Mouse (Mus musculus) midbrain, embryonic 16.5 days (tissue): ENCODE data around the gene Coa3. TPM values are rescaled to one million over a fixed set of nuclear protein-coding genes. Genes with fewer than 3 reads are reported as not detected.
A peak's percentile ranks its signal among the peaks of the same experiment; 100 is the strongest.

ENCODE experiments used
- ATAC-seq: fragments of 200-750 bp; cut with Nextera tagmentation; 2 replicates; pipeline ENCODE4 v1.8.0; 2017; ENCODE audit warnings: moderate TSS enrichment
- H3K27ac ChIP-seq: fragments of 300-500 bp; sonication (generic); 2 replicates; pipeline ENCODE4 v1.5.1; 2014; ENCODE audit warnings: mild to moderate bottlenecking, low read length, mixed read lengths
- H3K27me3 ChIP-seq: fragments of 300-500 bp; sonication (generic); 2 replicates; pipeline ENCODE4 v1.6.1; 2014; ENCODE audit warnings: low read depth, low read length, mixed read lengths; ENCODE audit not compliant: control insufficient read depth, insufficient read depth
- H3K36me3 ChIP-seq: fragments of 300-500 bp; sonication (generic); 2 replicates; pipeline ENCODE4 v1.6.1; 2014; ENCODE audit warnings: mild to moderate bottlenecking, low read length, moderate library complexity, mixed read lengths; ENCODE audit not compliant: control insufficient read depth, insufficient read depth
- H3K4me1 ChIP-seq: fragments of 300-500 bp; sonication (generic); 2 replicates; pipeline ENCODE4 v1.6.1; 2014; ENCODE audit warnings: mild to moderate bottlenecking, low read length, mixed read lengths; ENCODE audit not compliant: control insufficient read depth, insufficient read depth
- H3K4me2 ChIP-seq: fragments of 300-500 bp; sonication (generic); 2 replicates; pipeline ENCODE4 v1.6.1; 2014; ENCODE audit warnings: mild to moderate bottlenecking, low read length, mixed read lengths
- H3K4me3 ChIP-seq: fragments of 300-500 bp; sonication (generic); 2 replicates; pipeline ENCODE4 v1.5.1; 2014; ENCODE audit warnings: low read depth, mild to moderate bottlenecking, low read length, moderate library complexity, mixed read lengths
- H3K9ac ChIP-seq: fragments of 300-500 bp; sonication (generic); 2 replicates; pipeline ENCODE4 v1.6.1; 2014; ENCODE audit warnings: low read depth, low read length, mixed read lengths
- H3K9me3 ChIP-seq: fragments of 300-500 bp; sonication (generic); replicated peaks from 2 replicates; pipeline ENCODE4 v1.6.1; 2014; ENCODE audit warnings: mild to moderate bottlenecking, low read length, mixed read lengths; ENCODE audit not compliant: control insufficient read depth, poor library complexity, severe bottlenecking
- WGBS: fragments of 180-500 bp; shearing (Covaris S2); extraction: QIAGEN DNeasy Blood & Tissue Kit; methylation state at CpG from one replicate; pipeline ENCODE4 v1.1.7; 2014; 5-methylcytosine and 5-hydroxymethylcytosine counted together
- polyA plus RNA-seq: library from polyadenylated mRNA; unstranded; fragments of >200 nt; fragmentation: Nextera tagmentation; extraction: Ambion mirVana; gene quantifications from 2 replicates; pipeline ENCODE4 v1.2.1, GENCODE M21; 2015

Coa3 gene
- polyA plus RNA-seq, 1 experiment from 2014 or later, result 224 TPM

- 0 out of 2 replicates have a peak, but pooled peaks cover 3% of the 10 kb centered on the region for H3K36me3 ChIP-seq
- WGBS, result 1% methylated on average over 30 of the region's 30 CpGs
- H3K4me1 ChIP-seq, result peaks cover 23% of the 10 kb centered on the region
- H3K9ac ChIP-seq, result peak overlapping the region; percentile 62
- no peaks in the 10 kb centered on the region for H3K9me3 ChIP-seq
- peak overlapping the region; percentile 42 for H3K4me3 ChIP-seq
- H3K27me3 ChIP-seq, result peaks cover 34% of the 10 kb centered on the region
- H3K4me2 ChIP-seq, result peak overlapping the region; percentile 85
- H3K27ac ChIP-seq, result no peak overlapping the region
- ATAC-seq, result peak; percentile 20; the same call in 1 of the 2 replicates
These were observed 18.0 kb downstream of the Coa3 start for GRCm38 (mm10) chr11:101260826-101261380.

GRCm38 (mm10) chr11:101259948-101260825 is 18.7 kb downstream of the Coa3 start, which contains the start of gene Wnk4:
TSS of gene Wnk4 (plus strand) at chr11:101260567.
- peak; percentile 69 for ATAC-seq
- Histone ChIP-seq H3K9ac (peak within 1 kb of the TSS; percentile 62), H3K36me3 (0 out of 2 replicates have a peak, but pooled peaks cover 3% of the 10 kb centered on the region), H3K4me2 (peak within 1 kb of the TSS; percentile 85), H3K4me3 (peak within 1 kb of the TSS; percentile 42), H3K9me3 (no peaks in the 10 kb centered on the region), H3K27ac (no peak within 1 kb of the TSS), H3K27me3 (peaks cover 32% of the 10 kb centered on the region), H3K4me1 (peaks cover 17% of the 10 kb centered on the region)
- 1% methylated on average over 43 of the region's 43 CpGs for WGBS

GRCm38 (mm10) chr11:101259261-101259712 is 19.6 kb downstream of the Coa3 start:
- H3K4me1 ChIP-seq, result peaks cover 15% of the 10 kb centered on the region
- WGBS, result 44% methylated on average over 6 of the region's 6 CpGs
- no peaks in the 10 kb centered on the region for H3K9me3 ChIP-seq
- 0 out of 2 replicates have a peak, but pooled peaks cover 3% of the 10 kb centered on the region for H3K36me3 ChIP-seq
- ATAC-seq, result no peak
- no peak overlapping the region for H3K27ac ChIP-seq
- peaks cover 25% of the 10 kb centered on the region for H3K27me3 ChIP-seq
- H3K4me3 ChIP-seq, result no peak overlapping the region
- 0 out of 2 replicates have a peak overlapping the region, but pooled peaks have one; percentile 11 for H3K9ac ChIP-seq
- H3K4me2 ChIP-seq, result no peak overlapping the region

- ATAC-seq, result no peak
- H3K36me3 ChIP-seq, result 0 out of 2 replicates have a peak, but pooled peaks cover 3% of the 10 kb centered on the region
- 92% methylated on average over 13 of the region's 13 CpGs for WGBS
These were observed 22.8 kb downstream of the Coa3 start for GRCm38 (mm10) chr11:101255826-101256775.

GRCm38 (mm10) chr11:101253613-101254389 is 25.1 kb downstream of the Coa3 start, which contains the start of gene Vps25:
TSS of gene Vps25 (plus strand) at chr11:101253707.
- no peaks in the 10 kb centered on the region for H3K36me3 ChIP-seq
- 2% methylated on average over 39 of the region's 40 CpGs for WGBS
- H3K4me3 ChIP-seq, result peak within 1 kb of the TSS; percentile 70
- 0 out of 2 replicates have a peak, but pooled peaks cover 2% of the 10 kb centered on the region for H3K27me3 ChIP-seq
- peak within 1 kb of the TSS; percentile 91 for H3K27ac ChIP-seq
- H3K4me2 ChIP-seq, result peak within 1 kb of the TSS; percentile 99
- peaks cover 17% of the 10 kb centered on the region for H3K4me1 ChIP-seq
- peak; percentile 91 for ATAC-seq
- H3K9me3 ChIP-seq, result no peaks in the 10 kb centered on the region
- H3K9ac ChIP-seq, result peak within 1 kb of the TSS; percentile 94

More at GRCm38 (mm10) chr11:101255826-101256775, 22.8 kb downstream of the Coa3 start:
- H3K4me1 ChIP-seq, result peaks cover 28% of the 10 kb centered on the region
- peaks cover 3% of the 10 kb centered on the region; the same call in 1 of the 2 replicates for H3K27me3 ChIP-seq
- no peak overlapping the region for H3K4me2 ChIP-seq
- H3K9ac ChIP-seq, result no peak overlapping the region
- no peak overlapping the region for H3K27ac ChIP-seq
- H3K9me3 ChIP-seq, result no peaks in the 10 kb centered on the region
- no peak overlapping the region for H3K4me3 ChIP-seq

- Histone ChIP-seq H3K36me3 (no peaks in the 10 kb centered on the region), H3K9me3 (no peaks in the 10 kb centered on the region), H3K4me3 (peak overlapping the region; percentile 70), H3K27ac (peak overlapping the region; percentile 91), H3K27me3 (peaks cover 4% of the 10 kb centered on the region), H3K4me1 (peaks cover 17% of the 10 kb centered on the region), H3K9ac (peak overlapping the region; percentile 94), H3K4me2 (peak overlapping the region; percentile 99)
- WGBS, result 10% methylated on average over 7 of the region's 7 CpGs
- ATAC-seq, result no peak
These were observed 26.0 kb downstream of the Coa3 start for GRCm38 (mm10) chr11:101252941-101253340.

- Histone ChIP-seq H3K36me3 (no peaks in the 10 kb centered on the region), H3K27ac (no peak overlapping the region), H3K9ac (no peak overlapping the region), H3K9me3 (no peaks in the 10 kb centered on the region), H3K4me1 (peaks cover 19% of the 10 kb centered on the region), H3K4me3 (no peak overlapping the region), H3K4me2 (no peak overlapping the region), H3K27me3 (peaks cover 16% of the 10 kb centered on the region)
- 79% methylated on average over 2 of the region's 2 CpGs for WGBS
- ATAC-seq, result no peak
These were observed 27.9 kb downstream of the Coa3 start for GRCm38 (mm10) chr11:101251031-101251430.
